17 mouse cellular contexts compared by ENCODE assay signal in genomic region chr3:84639767-84640500, GRCm38 (mm10). TPM values are rescaled to one million over a fixed set of nuclear protein-coding genes. Genes with fewer than 3 reads are reported as not detected.
DNase-seq lines count a peak whose midpoint lies in the region; ATAC-seq and TF ChIP-seq lines count a peak whose summit lies in the region.
"Had no signal": no experiment of that assay in that cellular context is flagged by ENCODE, and none has a peak within 500 bp of the region (broad histone marks: within the 10 kb centered on the region; RNA-seq: fewer than 3 reads in every experiment).

No protein-coding gene starts in this region.

- no peak for ATAC-seq in kidney, embryonic 14.5 days (ENCODE audit: low FRiP score, low TSS enrichment)
- ATAC-seq in intestine, postnatal 0 days = no peak
- ATAC-seq: hindbrain, embryonic 16.5 days had no signal

- DNase-seq in kidney, adult 18-20 months = peak; percentile 22
- no peak for DNase-seq in MEL (ENCODE audit: low read depth, low spot score)
- DNase-seq in left cerebral cortex, adult 8-10 months (ENCODE audit: low spot score in 2 of 2) = no peak
- DNase-seq in ovary, postnatal 10 days (ENCODE audit: low spot score) = no peak
- DNase-seq in spleen, adult 12 weeks (ENCODE audit: low spot score) = no peak
- DNase-seq: cerebellum, postnatal 14 days; midbrain, embryonic 14.5 days; thymus, adult 2 months had no signal

- H3K79me2 ChIP-seq in MEL (ENCODE audit: control insufficient read depth, insufficient read depth, low read length, poor library complexity) = no peaks in the 10 kb centered on the region

- no peak overlapping the region for H3K27ac ChIP-seq in kidney, embryonic 14.5 days (ENCODE audit: low read depth, low read length)
- H3K27ac ChIP-seq in ES-Bruce4 (ENCODE audit: insufficient read depth, low read length) (peak overlapping the region; percentile 3), MEL (ENCODE audit: control insufficient read depth, low read depth, low read length) (no peak overlapping the region)
- peak overlapping the region; percentile 66; the same call in 1 of the 2 replicates for H3K27ac ChIP-seq in intestine, postnatal 0 days (ENCODE audit: low read depth, low read length)
- H3K27ac ChIP-seq: embryonic facial prominence, embryonic 12.5 days; forebrain, embryonic 10.5 days; liver, embryonic 14.5 days had no signal

- no peak for TF ChIP-seq CTCF in ES-Bruce4 (IDR thresholded peaks at IDR 0.05; ENCODE audit: low read depth, low read length)
- TF ChIP-seq CTCF in MEL (IDR thresholded peaks at IDR 0.05 in 2 of 3, conservative IDR thresholded peaks at IDR 0.05 in 1 of 3; ENCODE audit: control insufficient read depth in 1 of 3, insufficient read depth in 1 of 3, low read depth in 2 of 3, low read length in 3 of 3, poor library complexity in 1 of 3, severe bottlenecking in 1 of 3) = no peak
- TF ChIP-seq CTCF in intestine, postnatal 0 days (IDR thresholded peaks at IDR 0.05; ENCODE audit: low read depth) = no peak

- no peak overlapping the region for H3K4me3 ChIP-seq in kidney, embryonic 14.5 days (ENCODE audit: low read length)
- H3K4me3 ChIP-seq in ES-Bruce4 (ENCODE audit: low read depth, low read length) (no peak overlapping the region), MEL (ENCODE audit: control insufficient read depth in 1 of 2, insufficient read depth in 1 of 2, low read depth in 2 of 2, low read length in 2 of 2) (no peak overlapping the region)
- H3K4me3 ChIP-seq in intestine, postnatal 0 days (ENCODE audit: low read depth, low read length) = no peak overlapping the region
- H3K4me3 ChIP-seq: embryonic facial prominence, embryonic 12.5 days; forebrain, embryonic 10.5 days had no signal

- H3K4me2 ChIP-seq in kidney, embryonic 14.5 days (replicated peaks; ENCODE audit: low read depth, low read length) = no peak overlapping the region
- H3K4me2 ChIP-seq in intestine, postnatal 0 days (replicated peaks; ENCODE audit: low read depth) = no peak overlapping the region
- H3K4me2 ChIP-seq: embryonic facial prominence, embryonic 12.5 days had no signal

- no peaks in the 10 kb centered on the region for H3K36me3 ChIP-seq in kidney, embryonic 14.5 days (ENCODE audit: control insufficient read depth, insufficient read depth, low read length)
- H3K36me3 ChIP-seq in ES-Bruce4 (ENCODE audit: control insufficient read depth, insufficient read depth, low read length, poor library complexity, severe bottlenecking) (no peaks in the 10 kb centered on the region), MEL (ENCODE audit: control insufficient read depth in 1 of 2, insufficient read depth in 2 of 2, low read length in 2 of 2) (peaks cover 0 to 2% of the 10 kb centered on the region in 2 experiments; a peak in 2 of 4 replicates)
- H3K36me3 ChIP-seq in intestine, postnatal 0 days (ENCODE audit: control insufficient read depth, insufficient read depth) = no peaks in the 10 kb centered on the region
- H3K36me3 ChIP-seq: embryonic facial prominence, embryonic 12.5 days; forebrain, embryonic 10.5 days had no signal

- TF ChIP-seq RAD21 in MEL (IDR thresholded peaks at IDR 0.05; ENCODE audit: low read depth, low read length) = no peak

- TF ChIP-seq EP300 in ES-Bruce4 (IDR thresholded peaks at IDR 0.05; ENCODE audit: insufficient read depth, low read depth, low read length) (peak; percentile 32; the same call in 1 of the 2 replicates), MEL (IDR thresholded peaks at IDR 0.05; ENCODE audit: low read depth in 1 of 2, low read length in 2 of 2) (peak in 1 of 2 experiments; percentile 32; a peak in 1 of 4 replicates)

- H3K27me3 ChIP-seq in kidney, embryonic 14.5 days (ENCODE audit: control insufficient read depth, insufficient read depth, low read length) = no peaks in the 10 kb centered on the region
- no peaks in the 10 kb centered on the region for H3K27me3 ChIP-seq in ES-Bruce4 (ENCODE audit: control insufficient read depth, insufficient read depth, low read length, poor library complexity, severe bottlenecking)
- H3K27me3 ChIP-seq in MEL (ENCODE audit: control insufficient read depth in 1 of 2, insufficient read depth in 2 of 2, low read length in 2 of 2) = no peaks in the 10 kb centered on the region
- no peaks in the 10 kb centered on the region for H3K27me3 ChIP-seq in intestine, postnatal 0 days (replicated peaks; ENCODE audit: control insufficient read depth, insufficient read depth, low read length)
- H3K27me3 ChIP-seq: embryonic facial prominence, embryonic 12.5 days had no signal

- TF ChIP-seq POLR2A in ES-Bruce4 (IDR thresholded peaks at IDR 0.05; ENCODE audit: insufficient read depth, low read length) = no peak
- TF ChIP-seq POLR2A in MEL (IDR thresholded peaks at IDR 0.05; ENCODE audit: control insufficient read depth in 1 of 2, insufficient read depth in 1 of 2, low read depth in 1 of 2, low read length in 2 of 2, poor library complexity in 1 of 2) = no peak

- no peaks in the 10 kb centered on the region; the same call in 1 of the 2 replicates for H3K4me1 ChIP-seq in kidney, embryonic 14.5 days (ENCODE audit: control insufficient read depth, insufficient read depth, low read length)
- peaks cover 7% of the 10 kb centered on the region for H3K4me1 ChIP-seq in ES-Bruce4 (ENCODE audit: control insufficient read depth, insufficient read depth, low read length)
- peaks cover 2 to 19% of the 10 kb centered on the region in 2 experiments; a peak in 2 of 4 replicates for H3K4me1 ChIP-seq in MEL (ENCODE audit: control insufficient read depth in 1 of 2, insufficient read depth in 2 of 2, low read length in 2 of 2)
- 0 out of 2 replicates have a peak, but pooled peaks cover 6% of the 10 kb centered on the region for H3K4me1 ChIP-seq in intestine, postnatal 0 days (replicated peaks; ENCODE audit: control insufficient read depth, insufficient read depth, low read length)
- H3K4me1 ChIP-seq: embryonic facial prominence, embryonic 12.5 days had no signal

- WGBS in kidney, embryonic 14.5 days = 43% methylated on average over 11 of the region's 11 CpGs
- WGBS in intestine, postnatal 0 days = 29% methylated on average over 11 of the region's 11 CpGs

- H3K9me3 ChIP-seq in kidney, embryonic 14.5 days (ENCODE audit: control insufficient read depth, low read length) = no peaks in the 10 kb centered on the region
- no peaks in the 10 kb centered on the region for H3K9me3 ChIP-seq in ES-Bruce4 (replicated peaks; ENCODE audit: control insufficient read depth, insufficient read depth, low read length, poor library complexity, severe bottlenecking)
- no peaks in the 10 kb centered on the region for H3K9me3 ChIP-seq in MEL (replicated peaks; ENCODE audit: insufficient read depth, low read length)
- H3K9me3 ChIP-seq in intestine, postnatal 0 days (ENCODE audit: control insufficient read depth) = no peaks in the 10 kb centered on the region
- H3K9me3 ChIP-seq: embryonic facial prominence, embryonic 12.5 days; forebrain, embryonic 10.5 days had no signal

- no peak overlapping the region for H3K9ac ChIP-seq in kidney, embryonic 14.5 days (ENCODE audit: low read depth, low read length)
- H3K9ac ChIP-seq in ES-Bruce4 (ENCODE audit: low read depth, poor library complexity, severe bottlenecking) (no peak overlapping the region), MEL (ENCODE audit: control insufficient read depth, low read depth, low read length, poor library complexity, severe bottlenecking) (no peak overlapping the region)
- H3K9ac ChIP-seq in intestine, postnatal 0 days (ENCODE audit: low read depth, low read length) = no peak overlapping the region
- H3K9ac ChIP-seq: embryonic facial prominence, embryonic 12.5 days; liver, embryonic 14.5 days had no signal

TF ChIP-seq in MEL, 35 proteins besides CTCF, POLR2A, EP300 and RAD21:
- TF ChIP-seq MAFK (IDR thresholded peaks at IDR 0.05; ENCODE audit: borderline replicate concordance, low read depth, low read length) (no peak), JUND (IDR thresholded peaks at IDR 0.05; ENCODE audit: low read depth, low read length) (no peak), MYB (IDR thresholded peaks at IDR 0.05; ENCODE audit: low read depth, low read length) (no peak), GATA1 (IDR thresholded peaks at IDR 0.05; ENCODE audit: low read depth, low read length) (peak; percentile 24; the same call in 1 of the 2 replicates), HCFC1 (IDR thresholded peaks at IDR 0.05; ENCODE audit: low read depth, low read length) (no peak), ETS1 (IDR thresholded peaks at IDR 0.05; ENCODE audit: low read depth, low read length) (no peak), ELF1 (IDR thresholded peaks at IDR 0.05; ENCODE audit: low read depth, low read length) (no peak)

RNA-seq across cellular contexts. Expression of gene Tmem154, which starts 26.1 kb away (rescaled TPM):
- polyA plus RNA-seq in kidney, embryonic 14.5 days (2014; fragmentation: Nextera tagmentation; extraction: Ambion mirVana) = 0.38 and 0.60 TPM in 2 replicates
- 3.2 and 3.9 TPM in 2 replicates for polyA plus RNA-seq in ES-Bruce4 (2011; ENCODE audit: insufficient read depth, insufficient read length, low read depth, missing spikeins)
- total RNA-seq in MEL (2012; rRNA removed) = 0.03 and 0.12 TPM in 2 replicates
- under 1 TPM in 1 of 2 experiments, not detected in 1; 0.10 TPM for polyA plus RNA-seq in MEL (2012; ENCODE audit: insufficient read depth in 1 of 2, insufficient read length in 2 of 2, low read depth in 1 of 2, low replicate concordance in 2 of 2, missing spikeins in 1 of 2)
- 0.76 and 0.93 TPM in 2 replicates for polyA plus RNA-seq in intestine, postnatal 0 days (2015; fragmentation: Nextera tagmentation; extraction: Ambion mirVana)
- under 1 TPM; 0.17 to 0.53 (median 0.36) TPM for total RNA-seq in left cerebral cortex, adult 8-10 months (2022)

RNA-seq across cellular contexts. Expression of gene Tigd4, which starts 46.6 kb away (rescaled TPM):
- not detected in 2 replicates for polyA plus RNA-seq in kidney, embryonic 14.5 days (2014; fragmentation: Nextera tagmentation; extraction: Ambion mirVana)
- not detected in 2 replicates for polyA plus RNA-seq in ES-Bruce4 (2011; ENCODE audit: insufficient read depth, insufficient read length, low read depth, missing spikeins)
- not detected in 2 replicates for total RNA-seq in MEL (2012; rRNA removed)
- not detected for polyA plus RNA-seq in MEL (2012; ENCODE audit: insufficient read depth in 1 of 2, insufficient read length in 2 of 2, low read depth in 1 of 2, low replicate concordance in 2 of 2, missing spikeins in 1 of 2)
- polyA plus RNA-seq in intestine, postnatal 0 days (2015; fragmentation: Nextera tagmentation; extraction: Ambion mirVana) = 0.04 TPM in 1 of 2 replicates, not detected in the other
- total RNA-seq in left cerebral cortex, adult 8-10 months (2022) = under 1 TPM; 0.13 to 0.21 (median 0.16) TPM
- total RNA-seq: heart, adult 18-20 months; layer of hippocampus, adult 8-10 months had no signal
- polyA plus RNA-seq: liver, embryonic 14.5 days; midbrain, embryonic 14.5 days; thymus, adult 2 months had no signal

RNA-seq across cellular contexts. Expression of gene Arfip1, which starts 57.5 kb away (rescaled TPM):
- 34.4 and 44.6 TPM in 2 replicates for polyA plus RNA-seq in kidney, embryonic 14.5 days (2014; fragmentation: Nextera tagmentation; extraction: Ambion mirVana)
- 32.9 and 34.4 TPM in 2 replicates for polyA plus RNA-seq in ES-Bruce4 (2011; ENCODE audit: insufficient read depth, insufficient read length, low read depth, missing spikeins)
- 12.5 and 14.8 TPM in 2 replicates for total RNA-seq in MEL (2012; rRNA removed)
- polyA plus RNA-seq in MEL (2012; ENCODE audit: insufficient read depth in 1 of 2, insufficient read length in 2 of 2, low read depth in 1 of 2, low replicate concordance in 2 of 2, missing spikeins in 1 of 2) = 10 to 100 TPM in 1 of 2 experiments, not detected in 1; 15.4 TPM
- polyA plus RNA-seq in intestine, postnatal 0 days (2015; fragmentation: Nextera tagmentation; extraction: Ambion mirVana) = 42.6 and 46.5 TPM in 2 replicates
- 10 to 100 TPM; 19.3 to 22.5 (median 19.8) TPM for total RNA-seq in left cerebral cortex, adult 8-10 months (2022)

Comparison
In these comparisons a context has a peak if more than half of its experiments do, and no peak if none do; other contexts are left out.
1. H3K27ac ChIP-seq: peak in ES-Bruce4 (single experiment) and intestine, postnatal 0 days (single experiment); none in kidney, embryonic 14.5 days (single experiment) and MEL (single experiment).